Mouse (Mus musculus) erythroblast, embryonic 14.5 days (primary cell): ENCODE results near the gene Akap17b.

Experiments used
- GATA1 ChIP-seq: IDR thresholded peaks from 2 replicates; pipeline ENCODE4 v1.6.1; 2012; ENCODE audit warnings: low read length, inconsistent platforms, mixed read lengths
- TAL1 ChIP-seq: IDR thresholded peaks from 3 replicates; pipeline ENCODE4 v1.6.1; 2012; ENCODE audit warnings: low read length, inconsistent platforms, mixed read lengths

GRCm38 (mm10) chrX:36562079-36562478 is 83.1 kb downstream of the Akap17b start:
- no peak for TF ChIP-seq TAL1
- TF ChIP-seq GATA1: no peak
